Mouse (Mus musculus) gastrocnemius, postnatal 14 days (tissue): ENCODE data around the gene Ddc. TPM values are rescaled to one million over a fixed set of nuclear protein-coding genes. Genes with fewer than 3 reads are reported as not detected.

Experiments used
- DNase-seq: peaks from one replicate; pipeline ENCODE4 v3.0.0; 2021; ENCODE audit warnings: mixed read lengths
- intact Hi-C: fragments of 180-260 bp; cut with DNase I; formaldehyde crosslinking; loops from one replicate; pipeline ENCODE4 v1.15.1; 2025; ENCODE audit warnings: low total_unique reads
- long read RNA-seq, 2 experiments: library from polyadenylated mRNA; stranded (forward); transcript quantifications; one replicate each; pipeline ENCODE4 v2.0.0; 2021
- total RNA-seq, 2 experiments: library from RNA; stranded (reverse); gene quantifications; 2 replicates each; pipeline ENCODE4 v1.2.3; 2021

Ddc gene
- total RNA-seq = 10 to 100 TPM; 20.5 to 28.2 TPM
- long read RNA-seq, experiment 1, partial matches to known transcripts = 1 of 1 reads
- long read RNA-seq, experiment 1, other reads (novel, unspliced or antisense) = 0 of 1 reads
- long read RNA-seq, experiment 2, partial matches to known transcripts = 2 of 2 reads
- long read RNA-seq, experiment 2, other reads (novel, unspliced or antisense) = 0 of 2 reads

GRCm38 (mm10) chr11:11897645-11898357 lies at the start of gene Ddc:
TSS of gene Ddc (minus strand) at chr11:11898144.
- intact Hi-C loops = no loop called here
- no peak for DNase-seq

GRCm38 (mm10) chr11:11945766-11946165 lies 47.8 kb upstream of the Ddc start:
- DNase-seq = no peak
- intact Hi-C loops = no loop called here

GRCm38 (mm10) chr11:11944814-11945213 lies 46.9 kb upstream of the Ddc start:
- no peak for DNase-seq
- intact Hi-C loops = no loop called here

GRCm38 (mm10) chr11:11944082-11944349 lies 46.1 kb upstream of the Ddc start:
- DNase-seq = no peak
- intact Hi-C loops = no loop called here

GRCm38 (mm10) chr11:11943240-11944081 lies 45.5 kb upstream of the Ddc start:
- intact Hi-C loops = no loop called here
- DNase-seq = no peak

- no peak for DNase-seq
- intact Hi-C loops = no loop called here
Observed at GRCm38 (mm10) chr11:11942320-11943217, 44.6 kb upstream of the Ddc start.

- no peak for DNase-seq
- intact Hi-C loops = no loop called here
Observed at GRCm38 (mm10) chr11:11940833-11941681, 43.1 kb upstream of the Ddc start.

GRCm38 (mm10) chr11:11939611-11940010 lies 41.7 kb upstream of the Ddc start:
- intact Hi-C loops = no loop called here
- no peak for DNase-seq

- intact Hi-C loops = no loop called here
- no peak for DNase-seq
Observed at GRCm38 (mm10) chr11:11938591-11938990, 40.6 kb upstream of the Ddc start.

GRCm38 (mm10) chr11:11937340-11938030 lies 39.5 kb upstream of the Ddc start:
- intact Hi-C loops = no loop called here
- DNase-seq = peak; percentile 38

- intact Hi-C loops = no loop called here
- DNase-seq = no peak
Observed at GRCm38 (mm10) chr11:11934808-11935207, 36.9 kb upstream of the Ddc start.

- intact Hi-C loops = no loop called here
- no peak for DNase-seq
Observed at GRCm38 (mm10) chr11:11932102-11932789, 34.3 kb upstream of the Ddc start.

- intact Hi-C loops = no loop called here
- no peak for DNase-seq
Observed at GRCm38 (mm10) chr11:11931688-11932087, 33.7 kb upstream of the Ddc start.

GRCm38 (mm10) chr11:11930527-11930926 lies 32.6 kb upstream of the Ddc start:
- no peak for DNase-seq

GRCm38 (mm10) chr11:11929059-11929458 lies 31.1 kb upstream of the Ddc start:
- no peak for DNase-seq
- intact Hi-C loops = no loop called here

More at GRCm38 (mm10) chr11:11930527-11930926, 32.6 kb upstream of the Ddc start:
- intact Hi-C loops = no loop called here

GRCm38 (mm10) chr11:11928586-11928985 lies 30.6 kb upstream of the Ddc start:
- intact Hi-C loops = no loop called here
- DNase-seq = no peak

GRCm38 (mm10) chr11:11923900-11924299 lies 26.0 kb upstream of the Ddc start:
- intact Hi-C loops = no loop called here
- no peak for DNase-seq

GRCm38 (mm10) chr11:11923345-11923744 lies 25.4 kb upstream of the Ddc start:
- intact Hi-C loops = no loop called here
- no peak for DNase-seq
